Mouse (Mus musculus) embryonic fibroblast, embryonic 13.5 days (primary cell): ENCODE data around the gene Irak1. TPM values are rescaled to one million over a fixed set of nuclear protein-coding genes. Genes with fewer than 3 reads are reported as not detected.
A peak's percentile ranks its signal among the peaks of the same experiment; 100 is the strongest.

Experiments used
- H3K27ac ChIP-seq: 2 replicates; pipeline ENCODE4 v1.5.1; 2012; ENCODE audit warnings: low read length, control low read depth, inconsistent platforms; ENCODE audit not compliant: insufficient read depth
- H3K4me1 ChIP-seq: 2 replicates; pipeline ENCODE4 v1.6.1; 2011; ENCODE audit warnings: low read length; ENCODE audit not compliant: control insufficient read depth, insufficient read depth
- H3K4me3 ChIP-seq: 2 replicates; pipeline ENCODE4 v1.5.1; 2011; ENCODE audit warnings: mild to moderate bottlenecking, control low read depth, low read length; ENCODE audit not compliant: insufficient read depth
- CTCF ChIP-seq: IDR thresholded peaks from 2 replicates; pipeline ENCODE4 v1.5.1; 2011; ENCODE audit warnings: mild to moderate bottlenecking, control low read depth, low read length, moderate library complexity, borderline replicate concordance; ENCODE audit not compliant: insufficient read depth
- POLR2A ChIP-seq: IDR thresholded peaks from 2 replicates; pipeline ENCODE4 v1.6.1; 2011; ENCODE audit warnings: low read depth, mild to moderate bottlenecking, control low read depth, low read length, moderate library complexity
- polyA plus RNA-seq: library from polyadenylated mRNA; stranded (reverse); fragments of >200 nt; gene quantifications from 2 replicates; pipeline ENCODE4 v1.2.4, GENCODE M21; 2011; ENCODE audit warnings: low read depth; ENCODE audit not compliant: missing spikeins, insufficient read length

Irak1 gene
- polyA plus RNA-seq, 1 experiment, result 68.2 TPM

- no peak overlapping the region for H3K27ac ChIP-seq
- no peak overlapping the region for H3K4me3 ChIP-seq
- TF ChIP-seq CTCF (no peak), POLR2A (no peak)
- no peaks in the 10 kb centered on the region; the same call in 1 of the 2 replicates for H3K4me1 ChIP-seq
These were observed 20.1 kb downstream of the Irak1 start for GRCm38 (mm10) chrX:74003644-74004043.

- H3K27ac ChIP-seq, result no peak overlapping the region
- TF ChIP-seq CTCF (no peak), POLR2A (no peak)
- no peak overlapping the region for H3K4me3 ChIP-seq
- H3K4me1 ChIP-seq, result no peaks in the 10 kb centered on the region; the same call in 1 of the 2 replicates
These were observed 22.7 kb downstream of the Irak1 start for GRCm38 (mm10) chrX:74001024-74001423.

- Histone ChIP-seq H3K4me3 (no peak overlapping the region), H3K4me1 (no peaks in the 10 kb centered on the region; the same call in 1 of the 2 replicates), H3K27ac (peak overlapping the region; percentile 97)
- no peak for TF ChIP-seq CTCF
These were observed 24.5 kb downstream of the Irak1 start for GRCm38 (mm10) chrX:73998911-73999869.

GRCm38 (mm10) chrX:73977783-73978182 lies 45.9 kb downstream of the Irak1 start:
- H3K4me3 ChIP-seq, result no peak overlapping the region

GRCm38 (mm10) chrX:73976283-73976682 lies 47.4 kb downstream of the Irak1 start:
- Histone ChIP-seq H3K4me3 (no peak overlapping the region), H3K4me1 (no peaks in the 10 kb centered on the region), H3K27ac (no peak overlapping the region)
- TF ChIP-seq POLR2A (no peak), CTCF (no peak)

More at GRCm38 (mm10) chrX:73977783-73978182, 45.9 kb downstream of the Irak1 start:
- Histone ChIP-seq H3K4me1 (no peaks in the 10 kb centered on the region), H3K27ac (no peak overlapping the region)
- TF ChIP-seq POLR2A (no peak), CTCF (no peak)

GRCm38 (mm10) chrX:73972774-73973173 lies 50.9 kb downstream of the Irak1 start:
- no peak for TF ChIP-seq POLR2A
- TF ChIP-seq CTCF, result no peak
- Histone ChIP-seq H3K27ac (no peak overlapping the region), H3K4me3 (no peak overlapping the region), H3K4me1 (no peaks in the 10 kb centered on the region)

GRCm38 (mm10) chrX:73970781-73971180 lies 52.9 kb downstream of the Irak1 start:
- Histone ChIP-seq H3K4me3 (no peak overlapping the region), H3K4me1 (no peaks in the 10 kb centered on the region), H3K27ac (no peak overlapping the region)
- TF ChIP-seq POLR2A, result no peak
- no peak for TF ChIP-seq CTCF

GRCm38 (mm10) chrX:73969729-73970128 lies 54.0 kb downstream of the Irak1 start:
- TF ChIP-seq POLR2A (no peak), CTCF (no peak)
- Histone ChIP-seq H3K4me1 (no peaks in the 10 kb centered on the region), H3K27ac (no peak overlapping the region), H3K4me3 (no peak overlapping the region)

- no peak overlapping the region for H3K4me3 ChIP-seq
- no peak overlapping the region for H3K27ac ChIP-seq
- no peak for TF ChIP-seq POLR2A
- no peaks in the 10 kb centered on the region for H3K4me1 ChIP-seq
These were observed 54.6 kb downstream of the Irak1 start for GRCm38 (mm10) chrX:73969167-73969566.

- Histone ChIP-seq H3K4me1 (no peaks in the 10 kb centered on the region; the same call in 1 of the 2 replicates), H3K4me3 (peak overlapping the region; percentile 88), H3K27ac (peak overlapping the region; percentile 98)
- TF ChIP-seq CTCF (no peak), POLR2A (peak; percentile 53)
These were observed 56.3 kb downstream of the Irak1 start for GRCm38 (mm10) chrX:73967177-73968075.
